ENCODE assay signal across 8 mouse cellular contexts in genomic region chr11:116628712-116629111, GRCm38 (mm10). TPM values are rescaled to one million over a fixed set of nuclear protein-coding genes. Genes with fewer than 3 reads are reported as not detected.
A peak's percentile ranks its signal among the peaks of the same experiment; 100 is the strongest.
DNase-seq lines count a peak whose midpoint lies in the region; ATAC-seq lines count a peak whose summit lies in the region.

No protein-coding gene starts in this region.

- H3K9ac ChIP-seq in hindbrain, embryonic 16.5 days (ENCODE audit: low read depth, low read length): no peak overlapping the region

- H3K27ac ChIP-seq in hindbrain, embryonic 16.5 days (ENCODE audit: low read depth, low read length): no peak overlapping the region

- 51% methylated on average over 9 of the region's 9 CpGs for WGBS in hindbrain, embryonic 16.5 days

- ATAC-seq in hindbrain, embryonic 16.5 days: peak; percentile 83

- H3K27me3 ChIP-seq in hindbrain, embryonic 16.5 days (replicated peaks; ENCODE audit: control insufficient read depth, insufficient read depth, low read length): peaks cover 16% of the 10 kb centered on the region

- no peak overlapping the region for H3K4me3 ChIP-seq in hindbrain, embryonic 16.5 days (ENCODE audit: low read length)

- no peak overlapping the region for H3K4me2 ChIP-seq in hindbrain, embryonic 16.5 days (ENCODE audit: low read length)

- no peaks in the 10 kb centered on the region for H3K9me3 ChIP-seq in hindbrain, embryonic 16.5 days (ENCODE audit: control insufficient read depth, low read length)

- peaks cover 11% of the 10 kb centered on the region for H3K4me1 ChIP-seq in hindbrain, embryonic 16.5 days (ENCODE audit: control insufficient read depth, insufficient read depth, low read depth, low read length)

- DNase-seq in adipocyte (ENCODE audit: low spot score): peak; percentile 97
- DNase-seq in cerebellum, postnatal 10 days: peak; percentile 94 to 97
- peak; percentile 64 to 89 for DNase-seq in frontal cortex, postnatal 14 days (ENCODE audit: low spot score in 2 of 2)
- peak; percentile 83 for DNase-seq in left cerebral cortex, adult 11 months (ENCODE audit: low spot score)
- peak; percentile 91 for DNase-seq in mesoderm, embryonic 11.5 days (ENCODE audit: low read depth, low spot score)
- peak; percentile 73 to 78 for DNase-seq in right cerebral cortex, postnatal 36 days (ENCODE audit: low spot score in 2 of 2)
- peak; percentile 82 for DNase-seq in yolk sac, embryonic 10.5 days (ENCODE audit: low spot score)

- no peaks in the 10 kb centered on the region for H3K36me3 ChIP-seq in hindbrain, embryonic 16.5 days (ENCODE audit: control insufficient read depth, insufficient read depth, low read length)

RNA-seq across cellular contexts. Expression of gene Rhbdf2, which starts 1.9 kb away (rescaled TPM):
- polyA plus RNA-seq in hindbrain, embryonic 16.5 days (2015; fragmentation: Nextera tagmentation; extraction: Ambion mirVana): 1.7 and 2.1 TPM in 2 replicates

RNA-seq across cellular contexts. Expression of gene Prcd, which starts 24.6 kb away (rescaled TPM):
- polyA plus RNA-seq in hindbrain, embryonic 16.5 days (2015; fragmentation: Nextera tagmentation; extraction: Ambion mirVana): 3.1 and 4.2 TPM in 2 replicates

RNA-seq across cellular contexts. Expression of gene Cygb, which starts 25.4 kb away (rescaled TPM):
- polyA plus RNA-seq in hindbrain, embryonic 16.5 days (2015; fragmentation: Nextera tagmentation; extraction: Ambion mirVana): 34.4 and 37.4 TPM in 2 replicates

RNA-seq across cellular contexts. Expression of gene Aanat, which starts 42.5 kb away (rescaled TPM):
- polyA plus RNA-seq in hindbrain, embryonic 16.5 days (2015; fragmentation: Nextera tagmentation; extraction: Ambion mirVana): 0.51 and 0.55 TPM in 2 replicates

RNA-seq across cellular contexts. Expression of gene Ube2o, which starts 47.5 kb away (rescaled TPM):
- polyA plus RNA-seq in hindbrain, embryonic 16.5 days (2015; fragmentation: Nextera tagmentation; extraction: Ambion mirVana): 16.4 and 16.6 TPM in 2 replicates
